Mouse (Mus musculus) stomach, embryonic 15.5 days (tissue): ENCODE measurements around the gene Pde2a. TPM values are rescaled to one million over a fixed set of nuclear protein-coding genes. Genes with fewer than 3 reads are reported as not detected.

Experiments used
- ATAC-seq: fragments of 200-750 bp; cut with Nextera tagmentation; 2 replicates; pipeline ENCODE4 v1.8.0; 2017; ENCODE audit warnings: low read depth, moderate number of reproducible peaks, moderate TSS enrichment; ENCODE audit not compliant: insufficient read depth, low FRiP score
- H3K27ac ChIP-seq: fragments of 300-500 bp; sonication (generic); 2 replicates; pipeline ENCODE4 v1.5.1; 2015; ENCODE audit warnings: mild to moderate bottlenecking, inconsistent platforms
- H3K27me3 ChIP-seq: fragments of 300-500 bp; sonication (generic); replicated peaks from 2 replicates; pipeline ENCODE4 v1.6.1; 2015; ENCODE audit warnings: inconsistent platforms
- H3K36me3 ChIP-seq: fragments of 300-500 bp; sonication (generic); 2 replicates; pipeline ENCODE4 v1.6.1; 2015; ENCODE audit warnings: inconsistent platforms
- H3K4me1 ChIP-seq: fragments of 300-500 bp; sonication (generic); 2 replicates; pipeline ENCODE4 v1.6.1; 2015; ENCODE audit warnings: inconsistent platforms
- H3K4me2 ChIP-seq: fragments of 300-500 bp; sonication (generic); 2 replicates; pipeline ENCODE4 v1.6.1; 2015; ENCODE audit warnings: mild to moderate bottlenecking, inconsistent platforms
- H3K4me3 ChIP-seq: fragments of 300-500 bp; sonication (generic); replicated peaks from 2 replicates; pipeline ENCODE4 v1.5.1; 2015; ENCODE audit warnings: inconsistent platforms
- H3K9ac ChIP-seq: fragments of 300-500 bp; sonication (generic); 2 replicates; pipeline ENCODE4 v1.6.1; 2015; ENCODE audit warnings: inconsistent platforms
- H3K9me3 ChIP-seq: fragments of 300-500 bp; sonication (generic); 2 replicates; pipeline ENCODE4 v1.6.1; 2016; ENCODE audit warnings: inconsistent platforms
- WGBS: fragments of 180-500 bp; shearing (Covaris S2); methylation state at CpG from one replicate; pipeline ENCODE4 v1.1.7; 2015; 5-methylcytosine and 5-hydroxymethylcytosine counted together
- polyA plus RNA-seq: library from polyadenylated mRNA; unstranded; fragments of >200 nt; fragmentation: Nextera tagmentation; extraction: Ambion mirVana; gene quantifications from 2 replicates; pipeline ENCODE4 v1.2.1, GENCODE M21; 2015

Pde2a gene
- 9.1 and 15.9 TPM in 2 replicates for polyA plus RNA-seq

GRCm38 (mm10) chr7:101421529-101421928 is at the start of gene Pde2a:
Gene Pde2a, plus strand, starts transcription at chr7:101421691.
- WGBS = 30% methylated on average over 6 of the region's 6 CpGs
- Histone ChIP-seq H3K4me2 (no peak within 1 kb of the TSS), H3K4me3 (no peak within 1 kb of the TSS), H3K27me3 (0 out of 2 replicates have a peak, but pooled peaks cover 8% of the 10 kb centered on the region), H3K36me3 (no peaks in the 10 kb centered on the region), H3K9me3 (no peaks in the 10 kb centered on the region), H3K9ac (no peak within 1 kb of the TSS), H3K27ac (no peak within 1 kb of the TSS), H3K4me1 (no peaks in the 10 kb centered on the region)
- no peak for ATAC-seq

- Histone ChIP-seq H3K4me3 (no peak overlapping the region), H3K4me2 (no peak overlapping the region), H3K4me1 (peaks cover 12% of the 10 kb centered on the region), H3K9me3 (no peaks in the 10 kb centered on the region), H3K36me3 (no peaks in the 10 kb centered on the region), H3K27me3 (no peaks in the 10 kb centered on the region), H3K9ac (no peak overlapping the region), H3K27ac (no peak overlapping the region)
- WGBS = 79% methylated on average over 26 of the region's 26 CpGs
- no peak for ATAC-seq
These were observed 48.4 kb upstream of the Pde2a start for GRCm38 (mm10) chr7:101373082-101373481.

DNA sequence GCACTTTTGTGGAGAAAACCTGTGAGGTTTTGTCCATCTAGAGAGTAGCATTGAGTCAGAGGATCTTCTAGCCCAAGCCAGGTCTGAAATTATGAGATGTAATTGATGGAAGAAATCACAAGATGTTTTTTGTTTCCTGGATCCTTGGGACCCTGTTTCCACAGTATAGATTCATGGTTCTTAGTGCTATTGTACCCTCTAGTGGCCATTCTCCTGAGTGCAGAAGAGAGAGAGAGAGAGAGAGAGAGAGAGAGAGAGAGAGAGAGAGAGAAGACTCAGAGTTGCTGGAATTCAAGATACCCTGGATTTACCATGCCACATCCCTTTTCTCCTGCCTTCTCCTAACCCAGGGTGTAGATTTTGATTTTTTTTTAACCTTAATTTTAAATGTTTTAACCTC is 47.3 kb upstream of the Pde2a start:
- no peak for ATAC-seq
- no peak overlapping the region for H3K9ac ChIP-seq
- no peaks in the 10 kb centered on the region for H3K36me3 ChIP-seq
- peaks cover 16% of the 10 kb centered on the region for H3K4me1 ChIP-seq
- no peaks in the 10 kb centered on the region for H3K27me3 ChIP-seq
- no peak overlapping the region for H3K27ac ChIP-seq
- H3K4me3 ChIP-seq = no peak overlapping the region
- no peak overlapping the region for H3K4me2 ChIP-seq
- H3K9me3 ChIP-seq = no peaks in the 10 kb centered on the region

DNA sequence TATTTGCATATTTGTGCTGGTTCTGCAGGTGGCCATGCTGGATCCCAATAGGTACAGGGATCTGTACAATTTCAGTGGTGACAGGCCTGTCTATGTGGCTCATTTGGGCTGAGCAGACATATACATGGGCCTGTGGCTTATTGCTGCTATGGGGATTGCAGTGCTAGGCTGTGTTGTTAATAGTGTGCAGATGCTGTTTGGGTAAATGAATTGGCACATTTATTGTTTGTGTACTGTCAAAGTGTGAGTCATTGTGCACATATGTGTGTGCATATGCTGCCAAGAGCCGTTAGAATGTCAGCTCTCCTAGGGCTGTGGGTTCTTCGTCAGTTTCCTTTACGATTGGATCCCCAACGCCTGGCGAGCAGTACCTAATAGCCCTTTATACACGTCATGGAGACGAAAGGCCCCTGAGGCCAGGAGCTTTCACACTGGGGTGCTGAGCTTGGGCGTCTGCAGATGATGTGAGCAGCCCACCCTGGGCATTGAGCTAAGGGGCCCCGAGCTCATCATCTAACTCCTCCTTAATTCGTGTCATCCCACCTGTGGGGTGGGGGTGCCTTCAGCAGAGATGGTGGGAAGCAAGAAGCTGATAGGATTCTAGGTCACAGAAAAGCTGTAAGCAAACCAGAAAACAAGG is 44.7 kb upstream of the Pde2a start:
- Histone ChIP-seq H3K27me3 (no peaks in the 10 kb centered on the region), H3K36me3 (no peaks in the 10 kb centered on the region), H3K4me2 (no peak overlapping the region), H3K4me1 (peaks cover 25% of the 10 kb centered on the region), H3K9ac (no peak overlapping the region), H3K9me3 (no peaks in the 10 kb centered on the region), H3K27ac (0 out of 2 replicates have a peak overlapping the region, but pooled peaks have one; percentile 93), H3K4me3 (no peak overlapping the region)
- no peak for ATAC-seq
- 73% methylated on average over 10 of the region's 10 CpGs for WGBS

- Histone ChIP-seq H3K4me1 (peaks cover 25% of the 10 kb centered on the region), H3K36me3 (no peaks in the 10 kb centered on the region), H3K9me3 (no peaks in the 10 kb centered on the region), H3K27ac (peak overlapping the region; percentile 93), H3K9ac (peak overlapping the region; percentile 42; the same call in 1 of the 2 replicates), H3K27me3 (no peaks in the 10 kb centered on the region), H3K4me3 (peak overlapping the region; percentile 37), H3K4me2 (peak overlapping the region; percentile 62)
- ATAC-seq = peak; percentile 89
- 11% methylated on average over 7 of the region's 7 CpGs for WGBS
These were observed 43.7 kb upstream of the Pde2a start for GRCm38 (mm10) chr7:101377741-101378262.

- ATAC-seq = no peak
- Histone ChIP-seq H3K36me3 (no peaks in the 10 kb centered on the region), H3K4me3 (peak overlapping the region; percentile 37), H3K9me3 (no peaks in the 10 kb centered on the region), H3K27me3 (no peaks in the 10 kb centered on the region), H3K9ac (peak overlapping the region; percentile 42), H3K27ac (peak overlapping the region; percentile 93), H3K4me1 (peaks cover 25% of the 10 kb centered on the region), H3K4me2 (peak overlapping the region; percentile 62)
- WGBS = 41% methylated on average over 3 of the region's 3 CpGs
These were observed 43.2 kb upstream of the Pde2a start for GRCm38 (mm10) chr7:101378285-101378684.

GRCm38 (mm10) chr7:101378796-101379465 is 42.6 kb upstream of the Pde2a start:
- WGBS = 43% methylated on average over 5 of the region's 5 CpGs
- Histone ChIP-seq H3K27ac (peak overlapping the region; percentile 93), H3K4me2 (peak overlapping the region; percentile 62), H3K9ac (peak overlapping the region; percentile 42; the same call in 1 of the 2 replicates), H3K4me3 (peak overlapping the region; percentile 37), H3K4me1 (peaks cover 30% of the 10 kb centered on the region), H3K9me3 (no peaks in the 10 kb centered on the region), H3K36me3 (no peaks in the 10 kb centered on the region), H3K27me3 (no peaks in the 10 kb centered on the region)
- no peak for ATAC-seq

DNA sequence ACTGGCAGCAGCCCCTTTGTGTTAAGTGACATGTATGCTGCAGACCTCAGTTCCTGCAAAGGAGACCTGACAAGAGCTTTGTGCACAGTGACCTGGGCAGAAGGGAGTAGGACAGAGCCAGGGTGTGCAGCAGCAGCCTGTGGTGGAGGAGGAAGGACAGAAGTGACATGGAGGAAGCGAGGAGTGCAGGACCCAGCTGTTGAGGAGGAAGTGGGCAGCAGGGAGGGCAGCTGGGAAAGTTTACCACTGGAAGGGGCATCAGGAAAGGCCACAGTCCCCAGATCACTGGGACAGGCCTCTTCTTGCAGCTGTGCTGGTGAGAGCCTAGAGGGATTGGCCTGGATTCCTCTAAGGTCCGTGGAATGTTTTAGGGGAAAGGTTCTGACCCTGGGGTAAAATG is 41.8 kb upstream of the Pde2a start:
- no peaks in the 10 kb centered on the region for H3K27me3 ChIP-seq
- H3K36me3 ChIP-seq = no peaks in the 10 kb centered on the region
- 0 out of 2 replicates have a peak overlapping the region, but pooled peaks have one; percentile 12 for H3K9ac ChIP-seq
- ATAC-seq = no peak
- no peaks in the 10 kb centered on the region for H3K9me3 ChIP-seq
- 50% methylated on average over 2 of the region's 2 CpGs for WGBS
- H3K4me2 ChIP-seq = peak overlapping the region; percentile 62
- peaks cover 38% of the 10 kb centered on the region for H3K4me1 ChIP-seq
- peak overlapping the region; percentile 93 for H3K27ac ChIP-seq
- H3K4me3 ChIP-seq = peak overlapping the region; percentile 37

DNA sequence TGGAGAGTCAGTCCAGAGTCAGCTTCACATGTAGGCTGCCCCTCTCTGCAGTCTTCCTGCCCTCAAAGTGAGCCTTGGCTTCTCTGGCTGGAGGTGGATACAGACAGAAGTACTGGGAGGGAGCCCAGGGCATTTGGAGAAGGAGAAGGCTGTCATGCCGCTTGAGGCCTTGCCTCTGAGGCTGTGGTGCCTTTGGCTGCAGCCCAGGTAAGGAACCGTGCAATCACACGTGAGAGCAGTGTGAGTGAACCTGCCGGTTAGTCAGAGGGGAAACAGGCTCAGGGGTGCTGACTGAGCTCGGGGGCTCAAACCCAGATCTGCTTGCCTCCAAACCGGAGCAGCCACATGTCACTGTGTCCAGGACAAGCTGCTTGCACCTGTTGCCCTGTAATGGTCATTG is 40.0 kb upstream of the Pde2a start:
- Histone ChIP-seq H3K36me3 (no peaks in the 10 kb centered on the region), H3K4me1 (peaks cover 54% of the 10 kb centered on the region), H3K9me3 (no peaks in the 10 kb centered on the region), H3K4me3 (no peak overlapping the region), H3K4me2 (no peak overlapping the region), H3K9ac (no peak overlapping the region), H3K27me3 (no peaks in the 10 kb centered on the region), H3K27ac (no peak overlapping the region)
- 77% methylated on average over 6 of the region's 6 CpGs for WGBS
- no peak for ATAC-seq

DNA sequence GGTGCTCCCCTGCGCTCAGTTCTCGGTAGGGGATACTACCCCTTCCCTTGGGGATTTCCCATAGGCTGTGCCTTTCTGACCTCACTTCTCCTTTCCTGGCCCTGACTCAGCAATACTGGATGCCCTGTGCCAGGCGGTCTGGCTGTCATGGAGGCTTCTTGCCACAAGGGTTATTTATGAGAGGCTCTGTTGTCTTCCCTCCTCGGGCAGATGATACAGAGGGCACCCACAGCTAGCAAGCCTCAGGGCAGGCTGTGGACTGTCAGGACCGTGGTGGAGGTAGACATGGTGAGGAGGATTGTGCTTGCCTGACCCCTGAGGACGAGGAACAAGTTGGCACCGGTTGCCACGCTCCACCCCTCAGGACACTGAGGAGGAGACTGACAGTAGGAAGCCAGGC is 39.1 kb upstream of the Pde2a start:
- Histone ChIP-seq H3K27me3 (no peaks in the 10 kb centered on the region), H3K4me2 (no peak overlapping the region), H3K27ac (0 out of 2 replicates have a peak overlapping the region, but pooled peaks have one; percentile 11), H3K9ac (no peak overlapping the region), H3K4me3 (no peak overlapping the region), H3K36me3 (peaks cover 5% of the 10 kb centered on the region; the same call in 1 of the 2 replicates), H3K9me3 (no peaks in the 10 kb centered on the region), H3K4me1 (peaks cover 54% of the 10 kb centered on the region)
- ATAC-seq = no peak
- 58% methylated on average over 8 of the region's 8 CpGs for WGBS

- no peaks in the 10 kb centered on the region for H3K27me3 ChIP-seq
- H3K4me1 ChIP-seq = peaks cover 42% of the 10 kb centered on the region
- no peaks in the 10 kb centered on the region for H3K9me3 ChIP-seq
- no peak overlapping the region for H3K9ac ChIP-seq
- H3K27ac ChIP-seq = 0 out of 2 replicates have a peak overlapping the region, but pooled peaks have one; percentile 78
- no peak overlapping the region for H3K4me2 ChIP-seq
- peaks cover 9% of the 10 kb centered on the region; the same call in 1 of the 2 replicates for H3K36me3 ChIP-seq
- WGBS = 71% methylated on average over 3 of the region's 3 CpGs
- ATAC-seq = no peak
- H3K4me3 ChIP-seq = no peak overlapping the region
These were observed 37.7 kb upstream of the Pde2a start for GRCm38 (mm10) chr7:101383756-101384155.

- 37% methylated on average over 10 of the region's 10 CpGs for WGBS
- H3K4me3 ChIP-seq = no peak overlapping the region
- no peak for ATAC-seq
- peaks cover 12% of the 10 kb centered on the region; the same call in 1 of the 2 replicates for H3K36me3 ChIP-seq
- no peaks in the 10 kb centered on the region for H3K9me3 ChIP-seq
- H3K4me2 ChIP-seq = peak overlapping the region; percentile 24
- peak overlapping the region; percentile 78 for H3K27ac ChIP-seq
- H3K9ac ChIP-seq = no peak overlapping the region
- no peaks in the 10 kb centered on the region for H3K27me3 ChIP-seq
- peaks cover 30% of the 10 kb centered on the region for H3K4me1 ChIP-seq
These were observed 36.6 kb upstream of the Pde2a start for GRCm38 (mm10) chr7:101384931-101385330.
